Mouse (Mus musculus) c-Kit-positive CD71-positive TER-119-positive erythroid progenitor cells, embryonic 14.5 days (primary cell): ENCODE results near the gene Jak2.

Experiments used
- DNase-seq: peaks from one replicate; pipeline ENCODE4 v3.0.0-alpha.2; 2013; ENCODE audit warnings: low spot score

The Jak2 gene

GRCm38 (mm10) chr19:29362173-29362930 is 110.7 kb downstream of the Jak2 start:
- no peak for DNase-seq
